Mouse (Mus musculus) cortical plate, adult 2 months (tissue): ENCODE data around the gene Gabpb1.

Experiments
- CTCF ChIP-seq: fragments of 200-500 bp; IDR thresholded peaks from 2 replicates; pipeline ENCODE4 v1.5.1; 2011; ENCODE audit warnings: mild to moderate bottlenecking, control low read depth, low read length; ENCODE audit not compliant: insufficient read depth; ENCODE audit errors: extremely low read depth
- POLR2A ChIP-seq: fragments of 200-500 bp; IDR thresholded peaks from 2 replicates; pipeline ENCODE4 v1.6.1; 2011; ENCODE audit warnings: mild to moderate bottlenecking, low read length, control low read depth; ENCODE audit not compliant: insufficient read depth; ENCODE audit errors: extremely low read depth

DNA sequence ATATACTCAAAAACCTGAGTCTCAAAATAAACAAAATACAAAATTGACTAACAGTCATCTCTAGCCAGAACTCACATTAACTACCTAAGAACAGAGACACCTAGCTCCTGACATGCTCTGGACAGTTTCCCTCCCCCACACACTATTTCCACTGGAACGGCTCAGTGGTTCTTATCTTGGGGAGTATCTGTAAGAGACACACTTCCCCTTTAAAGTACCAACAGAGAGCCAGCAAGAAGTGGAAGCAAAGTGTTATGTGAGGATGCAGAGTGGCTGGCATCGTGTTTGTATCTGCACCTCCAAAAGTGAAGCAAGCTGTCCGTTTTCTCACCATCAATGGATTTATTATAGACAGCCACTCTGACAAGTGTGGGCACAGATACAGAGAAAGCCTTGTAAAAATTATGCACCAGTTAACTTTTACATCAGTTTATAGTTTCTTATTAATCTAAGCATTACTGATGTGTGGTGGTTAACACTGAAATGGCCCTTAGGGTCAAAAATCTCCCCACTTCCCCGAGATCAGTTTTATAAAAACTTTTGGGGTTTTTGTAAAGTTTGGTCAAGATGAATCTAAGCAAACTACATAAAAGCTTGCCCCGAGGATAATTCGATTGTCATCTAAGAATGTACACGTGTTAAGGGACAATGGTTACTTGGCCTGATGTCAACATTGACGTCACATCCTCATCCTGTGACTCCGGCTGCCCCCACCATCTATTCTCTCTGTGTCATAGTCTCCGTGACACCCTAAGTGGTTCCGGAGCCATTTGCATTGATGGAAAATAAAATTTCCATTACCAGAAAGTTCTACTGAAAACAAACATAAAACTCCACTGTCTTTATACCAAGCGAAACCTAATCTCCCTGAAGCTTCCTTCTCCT lies 40.0 kb downstream of the Gabpb1 start:
- TF ChIP-seq CTCF (no peak), POLR2A (no peak)
